Mouse (Mus musculus): ENCODE measurements around the gene Rassf3. TPM values are rescaled to one million over a fixed set of nuclear protein-coding genes. Genes with fewer than 3 reads are reported as not detected.

Gene Rassf3
- polyA plus RNA-seq, 2 experiments: 20.7 to 23.2 TPM

- WGBS: 52% methylated on average over 6 of the region's 9 CpGs
- Histone ChIP-seq H3K9me3 (ENCODE audit: control insufficient read depth, low read length) (no peaks in the 10 kb centered on the region), H3K4me3 (replicated peaks; ENCODE audit: low read length) (no peak overlapping the region), H3K27ac (replicated peaks; ENCODE audit: low read depth, low read length) (no peak overlapping the region), H3K9ac (ENCODE audit: low read depth, low read length, severe bottlenecking) (no peak overlapping the region), H3K36me3 (ENCODE audit: control insufficient read depth, insufficient read depth, low read length) (no peaks in the 10 kb centered on the region), H3K27me3 (ENCODE audit: control insufficient read depth, insufficient read depth, low read length) (no peaks in the 10 kb centered on the region), H3K4me2 (replicated peaks; ENCODE audit: low read depth, low read length, severe bottlenecking) (no peak overlapping the region), H3K4me1 (ENCODE audit: control insufficient read depth, insufficient read depth, low read length) (no peaks in the 10 kb centered on the region)
- ATAC-seq (ENCODE audit: low FRiP score, low read depth) (no peak), DNase-seq (ENCODE audit: low spot score) (no peak)
- no peak for TF ChIP-seq POLR2A (IDR thresholded peaks at IDR 0.05; ENCODE audit: borderline replicate concordance, extremely low read depth, insufficient read depth, insufficient read length)
Measured at GRCm38 (mm10) chr10:121403946-121404345, 72.2 kb downstream of the Rassf3 start.

GRCm38 (mm10) chr10:121403104-121403503 lies 73.0 kb downstream of the Rassf3 start:
- Histone ChIP-seq H3K9ac (ENCODE audit: low read depth, low read length, severe bottlenecking) (no peak overlapping the region), H3K27ac (replicated peaks; ENCODE audit: low read depth, low read length) (no peak overlapping the region), H3K36me3 (ENCODE audit: control insufficient read depth, insufficient read depth, low read length) (no peaks in the 10 kb centered on the region), H3K4me3 (replicated peaks; ENCODE audit: low read length) (no peak overlapping the region), H3K27me3 (ENCODE audit: control insufficient read depth, insufficient read depth, low read length) (no peaks in the 10 kb centered on the region), H3K4me1 (ENCODE audit: control insufficient read depth, insufficient read depth, low read length) (no peaks in the 10 kb centered on the region), H3K9me3 (ENCODE audit: control insufficient read depth, low read length) (no peaks in the 10 kb centered on the region), H3K4me2 (replicated peaks; ENCODE audit: low read depth, low read length, severe bottlenecking) (no peak overlapping the region)
- no peak for DNase-seq (ENCODE audit: low spot score)
- WGBS: 61% methylated on average over 9 of the region's 9 CpGs
- no peak for TF ChIP-seq POLR2A (IDR thresholded peaks at IDR 0.05; ENCODE audit: borderline replicate concordance, extremely low read depth, insufficient read depth, insufficient read length)
- ATAC-seq (ENCODE audit: low FRiP score, low read depth): no peak

GRCm38 (mm10) chr10:121401005-121401404 lies 75.1 kb downstream of the Rassf3 start:
- ATAC-seq (ENCODE audit: low FRiP score, low read depth): no peak
- Histone ChIP-seq H3K27me3 (ENCODE audit: control insufficient read depth, insufficient read depth, low read length) (no peaks in the 10 kb centered on the region), H3K9ac (ENCODE audit: low read depth, low read length, severe bottlenecking) (no peak overlapping the region), H3K4me2 (replicated peaks; ENCODE audit: low read depth, low read length, severe bottlenecking) (no peak overlapping the region), H3K36me3 (ENCODE audit: control insufficient read depth, insufficient read depth, low read length) (peaks cover 13% of the 10 kb centered on the region), H3K27ac (replicated peaks; ENCODE audit: low read depth, low read length) (no peak overlapping the region), H3K4me1 (ENCODE audit: control insufficient read depth, insufficient read depth, low read length) (no peaks in the 10 kb centered on the region), H3K4me3 (replicated peaks; ENCODE audit: low read length) (no peak overlapping the region), H3K9me3 (ENCODE audit: control insufficient read depth, low read length) (no peaks in the 10 kb centered on the region)
- 86% methylated on average over 7 of the region's 7 CpGs for WGBS
- DNase-seq (ENCODE audit: low spot score): no peak
- no peak for TF ChIP-seq POLR2A (IDR thresholded peaks at IDR 0.05; ENCODE audit: borderline replicate concordance, extremely low read depth, insufficient read depth, insufficient read length)

GRCm38 (mm10) chr10:121398599-121398998 lies 77.5 kb downstream of the Rassf3 start:
- Histone ChIP-seq H3K4me3 (replicated peaks; ENCODE audit: low read length) (no peak overlapping the region), H3K9me3 (ENCODE audit: control insufficient read depth, low read length) (no peaks in the 10 kb centered on the region), H3K27ac (replicated peaks; ENCODE audit: low read depth, low read length) (no peak overlapping the region), H3K36me3 (ENCODE audit: control insufficient read depth, insufficient read depth, low read length) (peaks cover 30% of the 10 kb centered on the region), H3K4me1 (ENCODE audit: control insufficient read depth, insufficient read depth, low read length) (no peaks in the 10 kb centered on the region), H3K27me3 (ENCODE audit: control insufficient read depth, insufficient read depth, low read length) (no peaks in the 10 kb centered on the region), H3K9ac (ENCODE audit: low read depth, low read length, severe bottlenecking) (no peak overlapping the region), H3K4me2 (replicated peaks; ENCODE audit: low read depth, low read length, severe bottlenecking) (no peak overlapping the region)
- ATAC-seq (ENCODE audit: low FRiP score, low read depth): no peak
- no peak for TF ChIP-seq POLR2A (IDR thresholded peaks at IDR 0.05; ENCODE audit: borderline replicate concordance, extremely low read depth, insufficient read depth, insufficient read length)
- WGBS: 89% methylated on average over 7 of the region's 7 CpGs
- DNase-seq (ENCODE audit: low spot score): no peak

- H3K4me2 ChIP-seq (replicated peaks; ENCODE audit: low read depth, low read length, severe bottlenecking): no peak overlapping the region
Measured at GRCm38 (mm10) chr10:121395542-121396176, 80.5 kb downstream of the Rassf3 start.

More at GRCm38 (mm10) chr10:121395542-121396176, 80.5 kb downstream of the Rassf3 start:
- WGBS: 86% methylated on average over 20 of the region's 20 CpGs
- Histone ChIP-seq H3K27ac (replicated peaks; ENCODE audit: low read depth, low read length) (no peak overlapping the region), H3K4me1 (ENCODE audit: control insufficient read depth, insufficient read depth, low read length) (no peaks in the 10 kb centered on the region), H3K9me3 (ENCODE audit: control insufficient read depth, low read length) (no peaks in the 10 kb centered on the region), H3K4me3 (replicated peaks; ENCODE audit: low read length) (no peak overlapping the region), H3K9ac (ENCODE audit: low read depth, low read length, severe bottlenecking) (no peak overlapping the region), H3K36me3 (ENCODE audit: control insufficient read depth, insufficient read depth, low read length) (peaks cover 59% of the 10 kb centered on the region), H3K27me3 (ENCODE audit: control insufficient read depth, insufficient read depth, low read length) (no peaks in the 10 kb centered on the region)
- DNase-seq (ENCODE audit: low spot score) (no peak), ATAC-seq (ENCODE audit: low FRiP score, low read depth) (no peak)
- TF ChIP-seq POLR2A (IDR thresholded peaks at IDR 0.05; ENCODE audit: borderline replicate concordance, extremely low read depth, insufficient read depth, insufficient read length): no peak
